Mouse (Mus musculus) spleen, embryonic (tissue): ENCODE data around the gene Ptpn23.
"Not testable (repeated sequence)": the region's sequence is repeated elsewhere in the genome, so short reads cannot be mapped to it uniquely, and the experiment has no call there.

ENCODE experiments used
- CTCF ChIA-PET: fragments of 350-600 bp; sonication (Branson Sonifier 250); formaldehyde crosslinking; loops from one replicate; lab custom pipeline; 2022; lab: Charles Lee

Ptpn23 gene

DNA sequence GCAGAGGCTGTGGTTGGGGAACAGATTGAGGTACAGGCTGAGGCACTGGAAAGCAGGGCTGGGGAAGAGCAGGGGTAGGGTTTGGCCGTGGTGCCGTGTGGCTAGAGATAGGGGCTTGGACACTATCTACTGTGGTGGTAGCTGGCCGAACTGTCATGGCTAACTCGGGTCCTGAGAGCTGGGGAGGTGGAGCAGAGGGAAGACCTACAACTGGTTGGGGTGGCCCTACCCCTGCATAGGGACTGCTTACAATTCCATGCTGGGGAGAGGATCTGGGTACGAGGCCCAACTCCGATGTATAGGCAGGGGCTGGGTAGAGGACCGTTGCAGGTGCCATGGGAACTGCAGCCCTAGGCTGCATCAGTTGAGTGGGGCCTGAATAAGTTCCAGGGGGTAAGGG, 20.0 kb downstream of the Ptpn23 start:
- CTCF ChIA-PET = no interaction called here

DNA sequence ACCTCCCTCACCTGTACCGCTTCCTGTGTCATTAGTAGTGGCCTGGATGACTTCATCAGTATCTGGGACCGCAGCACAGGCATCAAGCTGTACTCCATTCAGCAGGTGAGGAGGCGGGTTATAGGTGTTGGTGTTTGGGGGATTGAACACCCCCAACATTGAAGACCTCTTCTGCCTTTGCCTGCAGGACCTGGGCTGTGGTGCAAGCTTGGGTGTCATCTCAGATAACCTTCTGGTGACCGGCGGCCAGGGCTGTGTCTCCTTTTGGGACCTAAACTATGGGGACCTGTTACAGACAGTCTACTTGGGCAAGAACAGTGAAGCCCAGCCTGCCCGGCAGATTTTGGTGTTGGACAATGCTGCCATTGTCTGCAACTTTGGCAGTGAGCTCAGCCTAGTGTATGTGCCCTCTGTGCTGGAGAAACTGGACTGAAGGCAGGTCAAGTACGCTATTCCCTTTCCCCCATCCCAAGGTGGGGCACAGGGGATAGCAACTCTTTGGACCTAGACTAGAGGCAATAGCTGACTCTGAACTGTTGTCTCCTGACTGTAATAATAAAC, 23.6 kb downstream of the Ptpn23 start:
- CTCF ChIA-PET = no interaction called here

DNA sequence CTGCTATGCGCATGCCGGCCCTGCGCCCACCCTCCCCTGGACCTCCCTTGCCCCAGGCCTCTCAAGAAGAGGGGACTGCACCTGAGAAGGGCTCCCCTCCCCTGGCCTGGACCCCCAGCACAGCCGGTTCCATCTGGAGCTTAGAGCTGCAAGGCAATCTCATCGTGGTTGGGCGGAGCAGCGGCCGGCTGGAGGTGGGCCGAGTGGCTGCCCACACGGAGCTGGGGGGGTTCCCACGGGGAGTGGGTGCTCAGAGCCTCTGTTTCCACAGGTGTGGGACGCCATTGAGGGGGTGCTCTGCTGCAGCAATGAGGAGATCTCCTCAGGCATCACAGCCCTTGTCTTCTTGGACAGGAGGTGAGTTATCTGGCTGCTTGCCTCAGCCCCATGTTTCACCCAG, 26.7 kb downstream of the Ptpn23 start:
- CTCF ChIA-PET = no interaction called here

DNA sequence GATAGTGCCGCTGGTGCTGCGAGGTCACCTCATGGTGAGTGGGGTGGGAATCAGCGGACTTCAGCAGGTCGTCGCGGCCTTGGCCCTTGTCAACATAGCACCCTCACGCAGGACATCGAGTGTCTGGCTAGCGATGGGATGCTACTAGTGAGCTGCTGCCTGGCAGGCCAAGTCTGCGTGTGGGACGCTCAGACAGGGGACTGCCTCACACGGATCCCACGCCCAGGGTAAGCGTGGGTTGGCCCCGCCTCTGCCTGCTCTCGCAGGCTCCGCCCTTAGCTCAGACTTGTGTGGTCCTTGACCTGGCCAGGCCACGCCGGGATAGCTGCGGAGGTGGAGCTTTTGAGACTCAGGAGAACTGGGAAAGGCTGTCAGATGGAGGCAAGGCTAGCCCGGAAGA, 27.4 kb downstream of the Ptpn23 start:
- CTCF ChIA-PET = no interaction called here

DNA sequence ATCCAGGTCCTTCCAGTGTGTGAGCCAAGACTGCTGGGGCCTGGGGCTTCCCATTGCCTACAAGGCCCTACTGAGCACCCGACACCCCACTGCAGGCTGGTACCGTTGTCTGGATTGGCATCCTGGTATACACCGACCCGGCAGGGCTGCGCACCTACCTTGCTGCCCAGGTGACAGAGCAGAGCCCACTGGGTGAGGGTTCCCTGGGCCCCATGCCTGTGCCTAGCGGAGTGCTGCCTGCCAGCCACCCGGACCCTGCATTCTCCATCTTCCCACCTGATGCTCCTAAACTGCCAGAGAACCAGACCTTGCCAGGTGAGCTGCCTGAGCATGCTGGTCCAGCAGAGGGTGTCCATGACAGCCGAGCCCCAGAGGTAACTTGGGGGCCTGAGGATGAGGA, 28.7 kb downstream of the Ptpn23 start:
- CTCF ChIA-PET = no interaction called here

DNA sequence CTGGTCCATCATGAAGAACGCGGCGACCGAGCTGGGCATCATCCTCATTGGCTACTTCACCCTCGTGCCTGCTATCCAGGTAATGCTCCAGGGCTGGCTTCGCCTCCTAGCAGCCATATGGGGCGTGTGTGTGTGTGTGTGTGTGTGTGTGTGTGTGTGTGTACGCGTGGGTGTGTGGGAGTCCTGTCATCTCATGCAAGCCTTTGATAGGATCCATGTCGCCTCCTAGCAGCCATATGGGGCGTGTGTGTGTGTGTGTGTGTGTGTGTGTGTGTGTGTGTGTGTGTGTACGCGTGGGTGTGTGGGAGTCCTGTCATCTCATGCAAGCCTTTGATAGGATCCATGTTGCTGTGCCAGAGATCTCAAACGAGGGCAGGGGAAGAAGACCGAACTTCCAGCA, 30.4 kb downstream of the Ptpn23 start:
- CTCF ChIA-PET = not testable (repeated sequence)

DNA sequence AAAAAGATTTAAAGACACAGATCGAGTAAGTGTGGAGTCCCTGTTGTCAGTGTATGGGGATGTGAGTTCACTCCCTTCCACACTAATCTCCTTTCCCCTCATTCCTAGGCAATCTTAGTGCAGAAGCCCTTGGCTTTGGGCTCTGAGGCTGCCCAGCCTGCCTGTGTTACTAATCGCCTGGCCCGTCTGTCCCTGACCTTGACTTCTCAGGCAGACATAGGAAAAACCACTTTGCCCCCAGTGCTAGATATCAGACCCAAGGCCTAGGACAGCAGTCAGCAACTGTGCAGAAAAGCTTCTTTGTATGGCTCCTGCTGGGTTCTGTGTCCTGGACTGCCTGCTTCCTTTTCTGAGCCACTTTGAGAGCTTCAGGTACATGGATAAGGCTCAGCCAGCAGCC, 32.3 kb downstream of the Ptpn23 start:
- CTCF ChIA-PET = no interaction called here

DNA sequence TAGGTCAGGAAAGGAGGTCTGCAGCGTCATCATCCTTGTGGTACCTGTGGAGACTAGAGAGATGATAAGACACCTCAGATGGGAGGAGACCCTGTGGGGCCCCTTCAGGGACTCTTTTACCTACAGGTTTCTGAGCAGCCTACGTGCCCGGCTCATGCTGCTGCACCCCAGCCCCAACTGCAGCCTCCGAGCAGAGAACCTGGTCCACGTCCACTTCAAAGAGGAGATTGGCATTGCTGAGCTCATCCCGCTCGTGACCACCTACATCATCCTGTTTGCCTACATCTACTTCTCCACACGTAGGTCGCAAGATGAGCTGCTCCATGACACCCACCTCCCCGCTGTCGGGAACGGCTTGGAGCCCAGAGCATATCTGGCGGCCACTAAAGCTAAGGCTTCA, 34.1 kb downstream of the Ptpn23 start:
- CTCF ChIA-PET = no interaction called here

DNA sequence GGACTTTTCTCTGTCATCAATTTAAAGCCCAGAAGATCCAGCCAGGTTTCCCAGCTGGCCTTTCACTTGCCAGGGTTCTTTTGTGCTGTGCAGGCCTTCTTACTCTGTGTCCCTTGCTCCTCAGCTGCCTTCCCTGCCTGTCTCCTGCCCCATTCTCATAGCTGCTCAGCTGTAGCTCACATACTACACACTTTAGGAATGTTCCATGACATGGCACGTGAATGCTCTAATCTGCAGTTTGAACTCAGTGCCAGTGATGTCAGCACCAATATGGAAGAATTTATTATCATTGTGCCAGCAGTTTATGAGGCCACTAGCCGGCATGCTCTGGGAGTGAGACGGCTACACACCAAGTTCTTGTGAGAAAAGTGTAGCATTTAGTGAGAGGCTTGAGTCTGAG, 38.2 kb downstream of the Ptpn23 start:
- CTCF ChIA-PET = no interaction called here

DNA sequence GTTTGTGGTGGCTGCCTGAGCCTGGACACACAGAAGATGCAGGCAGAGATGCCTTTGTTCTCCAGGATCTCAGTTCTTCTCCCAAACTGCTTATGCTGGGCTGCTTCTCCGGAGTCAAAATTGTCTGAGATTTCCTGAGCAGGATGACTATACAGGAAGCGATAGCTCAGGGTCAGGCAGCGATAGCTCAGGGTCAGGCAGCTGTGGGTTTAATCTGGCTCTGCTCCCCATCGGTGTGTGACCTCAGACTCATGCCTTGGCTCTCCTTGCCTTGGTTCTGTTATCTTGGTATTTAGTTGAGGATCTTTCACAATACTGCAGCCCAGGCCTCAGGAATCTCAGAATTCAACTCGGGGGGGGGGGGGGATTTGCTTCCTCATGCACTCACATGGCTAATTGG, 41.3 kb downstream of the Ptpn23 start:
- CTCF ChIA-PET = no interaction called here

DNA sequence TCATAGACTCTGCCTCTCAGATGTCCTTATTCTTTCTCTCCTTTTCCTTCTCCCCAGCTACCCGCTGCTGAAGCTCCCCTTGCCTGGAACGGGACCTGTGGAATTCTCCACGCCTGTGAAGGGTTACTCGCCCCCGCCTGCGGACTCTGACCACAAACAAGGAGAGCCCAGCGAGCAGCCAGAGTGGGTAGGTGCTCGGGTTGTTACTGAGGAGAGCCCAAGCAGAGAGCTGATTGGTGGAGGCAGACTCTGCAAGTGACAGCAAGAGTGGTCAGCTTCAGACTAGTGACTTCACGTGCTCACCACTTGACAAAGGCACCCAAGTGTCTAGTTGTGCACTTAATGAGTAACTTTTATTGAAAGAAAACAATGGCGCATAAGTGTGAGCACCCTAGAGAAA, 45.7 kb downstream of the Ptpn23 start:
- CTCF ChIA-PET = no interaction called here

DNA sequence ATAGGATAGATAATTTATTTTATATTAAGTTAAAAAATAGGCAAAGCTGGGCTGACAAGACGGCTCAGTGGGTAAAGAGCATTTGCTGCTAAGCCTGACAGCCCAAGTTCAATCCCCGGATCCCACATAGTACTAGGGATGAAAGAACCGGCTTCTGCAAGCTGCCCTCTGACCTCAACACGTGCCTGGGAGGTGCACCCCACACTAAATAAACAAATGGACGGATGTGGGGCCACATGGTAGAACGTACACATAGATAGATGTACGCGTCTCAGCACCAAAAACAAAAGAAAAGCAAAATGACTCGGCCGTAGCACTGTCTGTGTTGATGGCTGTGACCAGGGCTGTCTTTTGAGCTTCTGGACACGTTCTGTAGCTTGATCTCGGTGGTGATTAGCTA, 46.7 kb downstream of the Ptpn23 start:
- CTCF ChIA-PET = no interaction called here

DNA sequence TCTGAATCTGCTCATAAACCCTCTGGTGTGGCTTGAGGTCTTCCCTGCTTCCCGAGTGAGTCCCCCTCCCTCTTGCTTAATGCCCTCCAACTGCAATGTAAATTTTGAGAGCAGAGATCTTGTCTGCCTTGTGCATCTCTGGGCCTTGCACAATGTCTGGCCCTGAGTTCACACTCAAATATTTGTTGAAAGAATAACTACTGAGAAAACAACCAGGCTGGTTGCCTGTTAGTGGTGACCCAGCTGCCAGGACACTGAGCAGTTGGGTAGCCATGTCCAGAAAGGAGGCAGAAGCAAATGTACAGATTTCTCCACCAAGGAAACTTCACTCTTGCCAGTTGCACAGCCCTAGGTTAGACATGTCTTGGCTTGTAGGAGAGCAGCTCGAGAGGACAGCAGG, 49.7 kb downstream of the Ptpn23 start:
- CTCF ChIA-PET = no interaction called here

DNA sequence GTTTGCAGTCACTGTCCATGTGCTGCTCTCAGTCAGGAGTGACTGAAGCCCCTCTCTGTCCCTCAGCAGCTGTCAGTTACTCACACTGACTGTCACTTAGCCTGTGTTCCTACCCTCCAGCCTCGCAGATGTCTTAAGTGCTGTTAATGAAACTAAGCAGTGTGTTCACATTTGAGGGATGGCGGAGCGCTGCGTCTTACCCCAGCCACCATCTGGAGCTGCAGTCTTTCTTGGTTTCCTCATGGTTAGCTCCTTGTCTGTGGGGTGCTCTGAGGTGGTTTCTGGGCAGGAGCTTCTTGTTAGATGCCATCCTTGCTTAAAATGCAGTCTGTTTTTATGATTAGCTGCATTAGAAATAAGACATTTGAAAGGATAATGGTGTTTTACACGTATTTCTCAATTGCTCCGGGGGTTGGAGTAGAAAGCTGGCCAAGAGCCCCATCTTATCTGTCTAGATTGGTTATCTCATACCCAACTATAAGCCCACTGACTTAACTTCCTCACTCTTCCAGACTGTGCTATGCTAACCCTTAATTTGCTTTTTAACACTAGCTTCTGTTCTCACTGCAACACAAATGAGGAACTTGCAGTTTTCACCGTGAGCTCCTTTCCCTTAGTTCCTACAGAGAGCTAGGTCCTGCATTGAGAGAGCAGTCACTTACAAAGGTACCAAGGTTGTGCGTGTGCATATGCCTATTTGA, 55.9 kb downstream of the Ptpn23 start:
- CTCF ChIA-PET = no interaction called here

DNA sequence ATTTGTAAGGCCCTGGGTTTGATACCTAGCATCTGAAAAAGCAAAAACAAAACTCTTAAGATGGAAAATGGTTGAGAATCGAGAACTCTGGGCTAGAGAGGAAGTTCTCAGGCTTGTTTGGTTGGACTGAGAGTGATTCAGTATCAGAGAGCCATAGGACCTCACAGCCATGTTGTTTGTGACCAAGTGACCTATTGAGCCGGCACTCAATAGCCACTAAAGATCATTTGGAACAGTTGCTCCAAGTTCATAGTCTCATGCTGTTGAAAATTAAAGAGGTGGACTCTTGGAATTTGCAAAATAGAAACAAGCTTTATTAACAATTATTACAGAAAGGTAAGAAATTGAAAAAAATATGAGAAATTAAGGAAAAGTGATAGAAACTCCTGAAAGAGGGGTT, 56.7 kb downstream of the Ptpn23 start:
- CTCF ChIA-PET = no interaction called here

DNA sequence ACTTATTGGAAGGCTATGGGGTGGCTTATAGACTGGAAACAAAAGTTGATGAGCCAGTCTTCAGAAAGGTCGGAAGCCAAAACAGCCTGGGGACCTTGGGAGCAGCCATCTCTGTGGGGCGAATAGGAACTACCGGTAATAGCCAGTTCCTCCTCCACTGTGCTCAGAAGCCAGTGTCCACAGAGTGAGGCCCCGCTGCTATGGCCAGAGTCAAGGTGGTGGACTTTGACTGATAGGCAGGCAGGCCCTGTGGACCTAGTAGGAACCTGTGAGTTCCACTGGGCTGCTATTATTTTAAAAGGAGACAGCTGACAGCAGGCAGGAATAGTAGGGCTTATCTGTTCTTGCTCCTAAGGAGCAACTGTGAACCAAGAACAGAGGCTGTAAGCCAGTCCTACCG, 57.4 kb downstream of the Ptpn23 start:
- CTCF ChIA-PET = no interaction called here

DNA sequence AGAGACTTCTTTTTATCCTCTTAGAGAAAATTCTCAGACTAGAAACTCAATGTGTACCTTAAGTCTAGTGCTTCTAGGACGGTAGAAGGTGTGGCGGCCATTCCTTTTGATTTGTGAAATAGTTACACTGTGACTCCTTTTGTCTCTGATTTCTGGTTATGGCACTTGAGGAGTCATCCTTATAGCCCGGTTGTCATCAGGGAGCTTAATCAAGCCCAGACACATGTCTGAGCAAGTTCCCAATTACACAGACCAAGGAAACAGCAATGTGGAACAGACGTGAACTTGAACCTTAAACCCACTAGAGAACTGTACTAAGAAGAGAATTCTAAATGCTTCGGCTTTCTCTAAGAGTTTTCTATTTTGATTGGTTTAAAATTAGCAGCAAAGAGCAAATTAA, 57.8 kb downstream of the Ptpn23 start:
- CTCF ChIA-PET = no interaction called here

DNA sequence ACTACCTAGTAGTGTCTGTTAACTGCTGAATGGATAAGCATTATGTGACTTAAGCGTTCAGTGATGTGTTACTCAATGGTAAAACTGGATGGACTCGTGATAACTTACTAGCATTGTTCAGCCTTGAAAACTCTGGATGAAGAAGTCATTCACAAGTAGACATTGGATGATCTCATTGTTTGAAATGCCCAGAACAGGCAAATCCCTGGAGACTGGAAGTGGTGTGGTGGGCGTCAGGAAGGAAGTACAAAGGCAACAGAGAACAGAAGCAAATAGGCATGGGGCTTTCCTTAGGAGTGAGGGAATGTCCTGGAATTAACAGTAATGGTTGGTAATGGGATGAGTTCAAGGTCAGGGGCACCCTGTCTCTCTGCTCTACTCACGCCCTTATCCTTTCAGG, 59.1 kb downstream of the Ptpn23 start:
- CTCF ChIA-PET = no interaction called here

DNA sequence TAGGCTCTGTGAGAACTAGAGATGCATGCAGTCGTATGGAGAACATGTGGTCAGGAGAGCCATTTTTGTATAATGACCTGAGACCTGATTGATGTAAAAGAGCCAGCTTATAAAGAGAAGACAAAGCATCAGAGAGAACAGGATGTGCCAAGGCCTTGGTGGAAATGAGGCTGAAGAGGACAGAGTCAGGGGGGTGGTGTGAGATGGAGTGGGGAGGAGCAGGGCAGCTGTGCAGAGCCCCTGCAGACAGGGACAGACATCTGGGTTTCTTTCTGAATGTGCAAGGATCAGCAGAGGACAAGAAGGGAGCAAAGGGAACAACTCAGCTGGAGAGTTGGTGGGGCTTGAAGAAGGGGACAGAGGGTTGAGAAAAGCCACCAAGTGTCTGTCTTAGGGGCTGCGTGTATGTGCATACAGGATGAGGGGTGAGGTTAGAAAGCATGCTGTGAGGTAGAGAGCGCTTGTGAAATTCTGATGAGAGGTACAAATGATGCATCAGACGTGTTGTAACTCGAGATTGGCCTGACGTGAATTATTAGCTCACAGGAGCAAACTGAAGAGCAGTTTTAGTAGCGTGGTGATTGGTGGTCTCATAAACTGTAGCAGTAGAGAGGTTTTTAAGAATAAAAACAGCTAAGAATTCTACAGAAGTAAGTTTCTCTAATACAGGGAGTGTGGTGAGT, 62.8 kb downstream of the Ptpn23 start:
- CTCF ChIA-PET = no interaction called here

DNA sequence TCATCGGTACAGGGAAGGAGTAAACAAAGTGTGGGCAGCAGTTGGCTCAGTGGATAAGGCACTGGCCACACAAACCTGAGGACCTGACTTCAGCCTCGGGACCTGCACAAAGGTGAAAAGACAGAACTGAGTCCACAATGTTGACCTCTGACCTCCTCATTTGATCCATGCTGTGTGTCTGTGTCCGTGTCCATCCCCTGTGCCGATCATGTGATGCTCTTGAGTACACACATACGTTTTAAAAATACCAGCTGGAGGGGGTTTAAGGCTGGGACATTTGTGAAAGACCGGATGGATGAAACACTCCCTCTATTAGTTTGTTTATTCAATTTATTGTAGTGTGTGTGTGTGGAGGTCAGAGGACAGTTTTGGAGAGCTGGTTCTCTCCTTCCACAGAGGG, 64.2 kb downstream of the Ptpn23 start:
- CTCF ChIA-PET = no interaction called here

DNA sequence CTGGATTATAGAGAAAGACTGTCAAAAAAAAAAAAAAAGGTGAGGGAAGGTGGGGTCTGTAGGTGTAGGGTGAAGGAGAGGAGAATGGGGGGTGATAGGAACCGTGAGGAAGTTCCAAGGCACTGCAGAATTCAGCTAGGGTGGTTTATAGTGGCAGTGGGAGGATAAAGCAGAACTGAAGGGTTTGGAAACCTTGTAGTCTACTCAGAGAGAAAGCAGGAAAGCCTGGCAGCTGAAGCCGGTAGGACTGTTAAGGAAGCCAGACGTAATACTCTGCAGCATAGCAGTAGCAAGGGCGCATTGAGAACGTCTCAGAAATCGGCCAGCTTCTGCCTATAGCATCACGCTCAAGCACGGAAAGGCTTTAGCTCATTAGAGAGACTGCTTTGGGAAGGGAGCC, 66.0 kb downstream of the Ptpn23 start:
- CTCF ChIA-PET = interaction anchor here (0.5 to 0.7 kb wide), 2 partner anchors 256 to 655 kb away, joined by 3 to 7 read pairs; no protein-coding TSS in a partner anchor

DNA sequence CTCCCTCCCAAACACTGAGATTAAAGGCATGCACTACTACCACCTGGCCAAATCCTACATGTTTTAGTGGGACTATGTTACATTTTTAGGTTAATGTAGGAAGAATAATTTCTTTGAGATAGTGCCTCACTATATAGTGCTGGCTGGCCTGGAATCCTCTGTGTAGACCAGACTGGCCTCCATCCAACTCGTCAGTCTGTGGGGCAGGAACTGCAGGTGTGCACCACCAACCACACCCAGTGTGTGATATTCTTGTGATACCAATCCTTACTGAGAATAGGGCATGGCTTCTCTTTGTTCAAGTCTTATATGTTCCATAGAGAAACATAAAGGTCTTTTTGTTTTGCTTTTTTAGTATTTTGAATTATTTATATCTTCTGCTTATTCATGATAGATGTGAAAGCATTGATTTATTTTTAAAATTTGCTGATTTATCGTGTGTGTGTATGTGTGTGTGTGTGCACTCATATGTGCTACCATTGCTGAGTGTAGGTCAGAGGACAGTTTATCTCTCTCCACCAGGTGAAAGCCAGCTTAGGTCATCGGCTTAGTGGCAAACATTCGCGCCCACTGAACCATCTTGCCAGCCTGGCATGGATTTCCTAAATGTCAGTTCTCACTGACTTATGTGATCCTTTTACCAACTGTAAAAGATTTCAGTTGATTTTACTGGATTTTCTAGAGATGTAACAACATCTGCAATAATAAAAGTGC, 67.8 kb downstream of the Ptpn23 start:
- CTCF ChIA-PET = no interaction called here
